Mouse (Mus musculus): ENCODE data around the gene Tfap4.
"Not testable (repeated sequence)": the region's sequence is repeated elsewhere in the genome, so short reads cannot be mapped to it uniquely, and the experiment has no call there.

Gene Tfap4

GRCm38 (mm10) chr16:4592909-4593875 is 33.5 kb upstream of the Tfap4 start:
- DNase-seq = peak; percentile 67

GRCm38 (mm10) chr16:4590236-4590635 is 30.6 kb upstream of the Tfap4 start:
- no peak for DNase-seq

- DNase-seq = no peak
These were observed 28.0 kb upstream of the Tfap4 start for GRCm38 (mm10) chr16:4587516-4588210.

- peak; percentile 95 for DNase-seq
These were observed 27.0 kb upstream of the Tfap4 start for GRCm38 (mm10) chr16:4586531-4587123.

- DNase-seq = no peak
These were observed 26.2 kb upstream of the Tfap4 start for GRCm38 (mm10) chr16:4585642-4586530.

GRCm38 (mm10) chr16:4584438-4584837 is 24.8 kb upstream of the Tfap4 start:
- DNase-seq = no peak

- no peak for DNase-seq
These were observed 24.2 kb upstream of the Tfap4 start for GRCm38 (mm10) chr16:4583807-4584206.

- DNase-seq = not testable (repeated sequence)
These were observed 21.5 kb upstream of the Tfap4 start for GRCm38 (mm10) chr16:4581179-4581578.

- DNase-seq = no peak
These were observed 19.0 kb upstream of the Tfap4 start for GRCm38 (mm10) chr16:4578630-4579029.

GRCm38 (mm10) chr16:4576873-4577272 is 17.2 kb upstream of the Tfap4 start:
- DNase-seq = no peak

- no peak for DNase-seq
These were observed 16.4 kb upstream of the Tfap4 start for GRCm38 (mm10) chr16:4576038-4576437.

- DNase-seq = no peak
These were observed 11.1 kb upstream of the Tfap4 start for GRCm38 (mm10) chr16:4570737-4571136.

GRCm38 (mm10) chr16:4567912-4568311 is 8.3 kb upstream of the Tfap4 start:
- peak; percentile 52 for DNase-seq

- DNase-seq = peak; percentile 77
These were observed 695 bp upstream of the Tfap4 start for GRCm38 (mm10) chr16:4560145-4560952.

- peak; percentile 81 for DNase-seq
These were observed 548 bp downstream of the Tfap4 start for GRCm38 (mm10) chr16:4558980-4559631.

GRCm38 (mm10) chr16:4558384-4558979 is 1.2 kb downstream of the Tfap4 start:
- DNase-seq = peak; percentile 90

GRCm38 (mm10) chr16:4557949-4558348 is 1.7 kb downstream of the Tfap4 start:
- DNase-seq = peak; percentile 67

- DNase-seq = peak; percentile 35
These were observed 2.6 kb downstream of the Tfap4 start for GRCm38 (mm10) chr16:4557085-4557484.

- no peak for DNase-seq
These were observed 4.1 kb downstream of the Tfap4 start for GRCm38 (mm10) chr16:4555555-4555954.

- DNase-seq = no peak
These were observed 6.7 kb downstream of the Tfap4 start for GRCm38 (mm10) chr16:4552829-4553550.
